Mouse (Mus musculus): ENCODE data around the gene Ap4b1. TPM values are rescaled to one million over a fixed set of nuclear protein-coding genes. Genes with fewer than 3 reads are reported as not detected.

Ap4b1 gene
- total RNA-seq, 2 experiments from 2014 or later: 11.7 to 14.9 TPM

GRCm38 (mm10) chr3:103850644-103851363 is 41.5 kb downstream of the Ap4b1 start:
- no peak for DNase-seq (ENCODE audit: low spot score)
- intact Hi-C loops (cut with DNase I): loop anchor here (5.0 kb wide), 1 partner anchor 36 kb away; no protein-coding TSS in a partner anchor

- no peak for DNase-seq (ENCODE audit: low spot score)
- intact Hi-C loops (cut with DNase I): loop anchor here (5.0 kb wide), 1 partner anchor 36 kb away; no protein-coding TSS in a partner anchor
These were observed 42.2 kb downstream of the Ap4b1 start for GRCm38 (mm10) chr3:103851481-103851880.

- intact Hi-C loops (cut with DNase I): loop anchor here (5.0 kb wide), 1 partner anchor 35 kb away; no protein-coding TSS in a partner anchor
These were observed 42.6 kb downstream of the Ap4b1 start for GRCm38 (mm10) chr3:103851882-103852281.

GRCm38 (mm10) chr3:103852565-103853299 is 43.4 kb downstream of the Ap4b1 start:
- DNase-seq (ENCODE audit: low spot score): no peak
- intact Hi-C loops (cut with DNase I): loop anchor here (5.0 kb wide), 1 partner anchor 35 kb away; no protein-coding TSS in a partner anchor

More at GRCm38 (mm10) chr3:103851882-103852281, 42.6 kb downstream of the Ap4b1 start:
- DNase-seq (ENCODE audit: low spot score): no peak

- no peak for DNase-seq (ENCODE audit: low spot score)
- intact Hi-C loops (cut with DNase I): loop anchor here (5.0 kb wide), 1 partner anchor 33 kb away; no protein-coding TSS in a partner anchor
These were observed 44.5 kb downstream of the Ap4b1 start for GRCm38 (mm10) chr3:103853804-103854203.

- intact Hi-C loops (cut with DNase I): no loop called here
- DNase-seq (ENCODE audit: low spot score): no peak
These were observed 47.9 kb downstream of the Ap4b1 start for GRCm38 (mm10) chr3:103857036-103857805.

GRCm38 (mm10) chr3:103857977-103858563 is 48.8 kb downstream of the Ap4b1 start:
- DNase-seq (ENCODE audit: low spot score): no peak
- intact Hi-C loops (cut with DNase I): no loop called here

GRCm38 (mm10) chr3:103858881-103859801 is 49.8 kb downstream of the Ap4b1 start, which contains the start of gene Ptpn22:
Gene Ptpn22, plus strand, starts transcription at chr3:103859795.
- no peak for DNase-seq (ENCODE audit: low spot score)
- intact Hi-C loops (cut with DNase I): no loop called here

GRCm38 (mm10) chr3:103859851-103860391 is 50.6 kb downstream of the Ap4b1 start:
- DNase-seq (ENCODE audit: low spot score): no peak
- intact Hi-C loops (cut with DNase I): no loop called here

GRCm38 (mm10) chr3:103862721-103863220 is 53.5 kb downstream of the Ap4b1 start:
- intact Hi-C loops (cut with DNase I): no loop called here
- no peak for DNase-seq (ENCODE audit: low spot score)

- intact Hi-C loops (cut with DNase I): no loop called here
- no peak for DNase-seq (ENCODE audit: low spot score)
These were observed 54.9 kb downstream of the Ap4b1 start for GRCm38 (mm10) chr3:103864200-103864599.

- intact Hi-C loops (cut with DNase I): no loop called here
These were observed 58.2 kb downstream of the Ap4b1 start for GRCm38 (mm10) chr3:103867424-103867971.

GRCm38 (mm10) chr3:103868008-103868407 is 58.7 kb downstream of the Ap4b1 start:
- no peak for DNase-seq (ENCODE audit: low spot score)
- intact Hi-C loops (cut with DNase I): no loop called here

More at GRCm38 (mm10) chr3:103867424-103867971, 58.2 kb downstream of the Ap4b1 start:
- no peak for DNase-seq (ENCODE audit: low spot score)

Other genes with a start within 250 kb of the Ap4b1 start
- not detected for gene Syt6, start 234.3 kb upstream of the Ap4b1 start, total RNA-seq (2021)
- 1 to 10 TPM in 1 of 2 experiments, not detected in 1; 1.8 TPM for gene Atg4a-ps, start 163.5 kb upstream of the Ap4b1 start, total RNA-seq (2021)
- 1 to 10 TPM; 5.4 to 5.7 TPM for gene Olfml3, start 71.5 kb upstream of the Ap4b1 start, total RNA-seq (2021)
- not detected for gene Gm10964, start 70.2 kb upstream of the Ap4b1 start, total RNA-seq (2021)
- 100 to 1,000 TPM in 1 of 2 experiments, 10 to 100 TPM in 1; 90.0 to 101 TPM for gene Hipk1, start 18.0 kb upstream of the Ap4b1 start, total RNA-seq (2021)
- 1 to 10 TPM; 7.3 to 8.6 TPM for gene Dclre1b, start 76 bp upstream of the Ap4b1 start, total RNA-seq (2021)
- gene Gm43064, start 53 bp downstream of the Ap4b1 start, total RNA-seq (2021): not detected
- gene Bcl2l15, start 23.1 kb downstream of the Ap4b1 start, total RNA-seq (2021): not detected
- gene Ptpn22, start 50.3 kb downstream of the Ap4b1 start, total RNA-seq (2021): 1 to 10 TPM in 1 of 2 experiments, under 1 TPM in 1; 0.61 to 1.1 TPM
- 1 to 10 TPM; 6.7 to 8.7 TPM for gene Rsbn1, start 104.6 kb downstream of the Ap4b1 start, total RNA-seq (2021)
- 1 to 10 TPM; 6.9 to 9.8 TPM for gene Phtf1, start 158.6 kb downstream of the Ap4b1 start, total RNA-seq (2021)